Mouse (Mus musculus): ENCODE data around the gene Hadhb. TPM values are rescaled to one million over a fixed set of nuclear protein-coding genes. Genes with fewer than 3 reads are reported as not detected.

The Hadhb gene
- total and polyA plus RNA-seq, 3 experiments: 1,187 to 2,338 (median 1,981) TPM

- Histone ChIP-seq H3K79me2 (replicated peaks; ENCODE audit: control insufficient read depth, insufficient read depth, low read length) (peaks cover 2% of the 10 kb centered on the region; the same call in 1 of the 2 replicates), H3K4me3 (peak overlapping the region; percentile 89), H3K27me3 (ENCODE audit: control insufficient read depth, insufficient read depth, low read length) (no peaks in the 10 kb centered on the region), H3K27ac (peak overlapping the region; percentile 71), H3K36me3 (ENCODE audit: control insufficient read depth, insufficient read depth, low read length) (peaks cover 2% of the 10 kb centered on the region; the same call in 1 of the 2 replicates), H3K9ac (ENCODE audit: low read depth, low read length) (peak overlapping the region; percentile 61), H3K4me1 (ENCODE audit: control insufficient read depth, insufficient read depth, low read length) (peaks cover 5% of the 10 kb centered on the region)
- no peak for DNase-seq
- TF ChIP-seq EP300 (IDR thresholded peaks at IDR 0.05; ENCODE audit: insufficient read depth, low read depth, low read length) (no peak), CTCF (IDR thresholded peaks at IDR 0.05) (no peak), POLR2A (IDR thresholded peaks at IDR 0.05; ENCODE audit: insufficient read depth, low read depth, low read length) (no peak)
- intact Hi-C loops (cut with DNase I): loop anchor here (5.0 to 10.0 kb wide), 2 partner anchors 75 to 403 kb away; partner anchors contain the start of genes Hadha and Hadhb
- WGBS: 33% methylated on average over 16 of the region's 16 CpGs
These were observed 76.8 kb downstream of the Hadhb start for GRCm38 (mm10) chr5:30231891-30232270.

- Histone ChIP-seq H3K36me3 (ENCODE audit: control insufficient read depth, insufficient read depth, low read length) (peaks cover 2% of the 10 kb centered on the region; the same call in 1 of the 2 replicates), H3K27ac (peak within 1 kb of the TSS; percentile 78), H3K9ac (ENCODE audit: low read depth, low read length) (peak within 1 kb of the TSS; percentile 66), H3K4me1 (ENCODE audit: control insufficient read depth, insufficient read depth, low read length) (peaks cover 5% of the 10 kb centered on the region), H3K4me3 (peak within 1 kb of the TSS; percentile 89), H3K27me3 (ENCODE audit: control insufficient read depth, insufficient read depth, low read length) (no peaks in the 10 kb centered on the region), H3K79me2 (replicated peaks; ENCODE audit: control insufficient read depth, insufficient read depth, low read length) (peaks cover 2% of the 10 kb centered on the region; the same call in 1 of the 2 replicates)
- intact Hi-C loops (cut with DNase I): loop anchor here (5.0 to 10.0 kb wide), 2 partner anchors 75 to 402 kb away; partner anchors contain the start of genes Hadha and Hadhb
- peak; percentile 98 to 99 for DNase-seq
- TF ChIP-seq CTCF (IDR thresholded peaks at IDR 0.05): 0 out of 2 replicates have a peak, but pooled peaks have one; percentile 9
- TF ChIP-seq EP300 (IDR thresholded peaks at IDR 0.05; ENCODE audit: insufficient read depth, low read depth, low read length): 0 out of 2 replicates have a peak, but pooled peaks have one; percentile 7
- TF ChIP-seq POLR2A (IDR thresholded peaks at IDR 0.05; ENCODE audit: insufficient read depth, low read depth, low read length): peak; percentile 88
- 4% methylated on average over 71 of the region's 71 CpGs for WGBS
These were observed 77.4 kb downstream of the Hadhb start, which contains the start of gene Selenoi for GRCm38 (mm10) chr5:30232271-30232971. Selenoi (plus strand) TSS chr5:30232581.

- WGBS: 2% methylated on average over 15 of the region's 15 CpGs
- no peak for DNase-seq
- peak overlapping the region; percentile 66 for H3K9ac ChIP-seq (ENCODE audit: low read depth, low read length)
- H3K27me3 ChIP-seq (ENCODE audit: control insufficient read depth, insufficient read depth, low read length): no peaks in the 10 kb centered on the region
- H3K4me1 ChIP-seq (ENCODE audit: control insufficient read depth, insufficient read depth, low read length): peaks cover 5% of the 10 kb centered on the region
- peak overlapping the region; percentile 89 for H3K4me3 ChIP-seq
- H3K79me2 ChIP-seq (replicated peaks; ENCODE audit: control insufficient read depth, insufficient read depth, low read length): peaks cover 2% of the 10 kb centered on the region; the same call in 1 of the 2 replicates
- H3K36me3 ChIP-seq (ENCODE audit: control insufficient read depth, insufficient read depth, low read length): peaks cover 2% of the 10 kb centered on the region; the same call in 1 of the 2 replicates
- H3K27ac ChIP-seq: peak overlapping the region; percentile 78
- TF ChIP-seq POLR2A (IDR thresholded peaks at IDR 0.05; ENCODE audit: insufficient read depth, low read depth, low read length): no peak
- no peak for TF ChIP-seq CTCF (IDR thresholded peaks at IDR 0.05)
- TF ChIP-seq EP300 (IDR thresholded peaks at IDR 0.05; ENCODE audit: insufficient read depth, low read depth, low read length): no peak
- intact Hi-C loops (cut with DNase I): loop anchor here (5.0 to 10.0 kb wide), 2 partner anchors 76 to 402 kb away; partner anchors contain the start of genes Hadha and Hadhb
These were observed 78.0 kb downstream of the Hadhb start for GRCm38 (mm10) chr5:30233042-30233441.

- DNase-seq: no peak
These were observed 78.9 kb downstream of the Hadhb start for GRCm38 (mm10) chr5:30233979-30234378.

More at GRCm38 (mm10) chr5:30233979-30234378, 78.9 kb downstream of the Hadhb start:
- intact Hi-C loops (cut with DNase I): loop anchor here (5.0 to 10.0 kb wide), 2 partner anchors 77 to 401 kb away; partner anchors contain the start of genes Hadha and Hadhb
- no peak overlapping the region for H3K9ac ChIP-seq (ENCODE audit: low read depth, low read length)
- peaks cover 5% of the 10 kb centered on the region for H3K4me1 ChIP-seq (ENCODE audit: control insufficient read depth, insufficient read depth, low read length)
- no peaks in the 10 kb centered on the region for H3K27me3 ChIP-seq (ENCODE audit: control insufficient read depth, insufficient read depth, low read length)
- WGBS: 26% methylated on average over 8 of the region's 8 CpGs
- TF ChIP-seq CTCF (IDR thresholded peaks at IDR 0.05) (no peak), EP300 (IDR thresholded peaks at IDR 0.05; ENCODE audit: insufficient read depth, low read depth, low read length) (no peak), POLR2A (IDR thresholded peaks at IDR 0.05; ENCODE audit: insufficient read depth, low read depth, low read length) (no peak)
- peaks cover 2% of the 10 kb centered on the region; the same call in 1 of the 2 replicates for H3K36me3 ChIP-seq (ENCODE audit: control insufficient read depth, insufficient read depth, low read length)
- no peak overlapping the region for H3K27ac ChIP-seq
- no peak overlapping the region for H3K4me3 ChIP-seq
- H3K79me2 ChIP-seq (replicated peaks; ENCODE audit: control insufficient read depth, insufficient read depth, low read length): peaks cover 5% of the 10 kb centered on the region; the same call in 1 of the 2 replicates

Small RNAs within 50 kb of the gene (microRNA-seq; reads per million reads assigned to microRNA genes)
- 9.7 to 18.5 reads per million in 2 experiments for gene Mir1960

Other genes with a start within 250 kb of the Hadhb start
- gene Il6, start 142.1 kb upstream of the Hadhb start, total RNA-seq (2021): not detected
- not detected in 2 replicates for gene Il6, start 142.1 kb upstream of the Hadhb start, polyA plus RNA-seq (2012; rRNA removed)
- gene Tyms, start 81.6 kb upstream of the Hadhb start, total RNA-seq (2021): 1 to 10 TPM; 2.3 to 3.8 TPM
- 3.3 and 4.2 TPM in 2 replicates for gene Tyms, start 81.6 kb upstream of the Hadhb start, polyA plus RNA-seq (2012; rRNA removed)
- gene Garem2, start 50.1 kb upstream of the Hadhb start, total RNA-seq (2021): under 1 TPM; 0.07 to 0.13 TPM
- gene Garem2, start 50.1 kb upstream of the Hadhb start, polyA plus RNA-seq (2012; rRNA removed): 0.23 and 0.44 TPM in 2 replicates
- not detected for gene 3110082J24Rik, start 49.2 kb upstream of the Hadhb start, total RNA-seq (2021)
- not detected in 2 replicates for gene 3110082J24Rik, start 49.2 kb upstream of the Hadhb start, polyA plus RNA-seq (2012; rRNA removed)
- 1,000 to 10,000 TPM; 1,174 to 1,333 TPM for gene Hadha, start 86 bp upstream of the Hadhb start, total RNA-seq (2021)
- 367 and 592 TPM in 2 replicates for gene Hadha, start 86 bp upstream of the Hadhb start, polyA plus RNA-seq (2012; rRNA removed)
- gene Adgrf3, start 50.5 kb downstream of the Hadhb start, total RNA-seq (2021): under 1 TPM in 1 of 2 experiments, not detected in 1; 0.20 TPM
- 0.12 and 0.20 TPM in 2 replicates for gene Adgrf3, start 50.5 kb downstream of the Hadhb start, polyA plus RNA-seq (2012; rRNA removed)
- 10 to 100 TPM; 13.9 to 16.1 TPM for gene Selenoi, start 77.3 kb downstream of the Hadhb start, total RNA-seq (2021)
- 17.9 and 31.4 TPM in 2 replicates for gene Selenoi, start 77.3 kb downstream of the Hadhb start, polyA plus RNA-seq (2012; rRNA removed)
- gene Drc1, start 126.1 kb downstream of the Hadhb start, total RNA-seq (2021): not detected
- 0.12 and 0.18 TPM in 2 replicates for gene Drc1, start 126.1 kb downstream of the Hadhb start, polyA plus RNA-seq (2012; rRNA removed)

All from heart, adult 2 months (tissue).